Mouse (Mus musculus): ENCODE measurements around the gene Ap5s1.
"Not testable (repeated sequence)": the region's sequence is repeated elsewhere in the genome, so short reads cannot be mapped to it uniquely, and the experiment has no call there.

Gene Ap5s1

GRCm38 (mm10) chr2:131221853-131222515 is 15.1 kb downstream of the Ap5s1 start:
- no peak for DNase-seq (ENCODE audit: low spot score in 2 of 2)

GRCm38 (mm10) chr2:131222562-131222961 is 15.7 kb downstream of the Ap5s1 start:
- DNase-seq (ENCODE audit: low spot score in 2 of 2): no peak

GRCm38 (mm10) chr2:131223569-131223968 is 16.7 kb downstream of the Ap5s1 start:
- DNase-seq (ENCODE audit: low spot score in 2 of 2): no peak

GRCm38 (mm10) chr2:131225178-131225577 is 18.3 kb downstream of the Ap5s1 start:
- no peak for DNase-seq (ENCODE audit: low spot score in 2 of 2)

GRCm38 (mm10) chr2:131226669-131227068 is 19.8 kb downstream of the Ap5s1 start:
- not testable (repeated sequence) for DNase-seq (ENCODE audit: low spot score in 2 of 2)

- DNase-seq (ENCODE audit: low spot score in 2 of 2): no peak
These were observed 20.4 kb downstream of the Ap5s1 start for GRCm38 (mm10) chr2:131227243-131227642.

GRCm38 (mm10) chr2:131232558-131232957 is 25.7 kb downstream of the Ap5s1 start:
- DNase-seq (ENCODE audit: low spot score in 2 of 2): no peak

GRCm38 (mm10) chr2:131233307-131234126 is 26.6 kb downstream of the Ap5s1 start, which contains the start of gene Mavs:
Mavs (plus strand) TSS chr2:131234063.
- peak; percentile 82 to 94 for DNase-seq (ENCODE audit: low spot score in 2 of 2)

GRCm38 (mm10) chr2:131234127-131234650 is 27.3 kb downstream of the Ap5s1 start:
- DNase-seq (ENCODE audit: low spot score in 2 of 2): no peak

- DNase-seq (ENCODE audit: low spot score in 2 of 2): no peak
These were observed 28.2 kb downstream of the Ap5s1 start for GRCm38 (mm10) chr2:131234970-131235635.

- DNase-seq (ENCODE audit: low spot score in 2 of 2): no peak
These were observed 35.3 kb downstream of the Ap5s1 start for GRCm38 (mm10) chr2:131242180-131242579.

- no peak for DNase-seq (ENCODE audit: low spot score in 2 of 2)
These were observed 36.1 kb downstream of the Ap5s1 start for GRCm38 (mm10) chr2:131242929-131243328.

- peak in 1 of 2 experiments; percentile 11 for DNase-seq (ENCODE audit: low spot score in 2 of 2)
These were observed 46.9 kb downstream of the Ap5s1 start for GRCm38 (mm10) chr2:131253681-131254328.

GRCm38 (mm10) chr2:131254329-131254713 is 47.4 kb downstream of the Ap5s1 start:
- DNase-seq (ENCODE audit: low spot score in 2 of 2): no peak

- DNase-seq (ENCODE audit: low spot score in 2 of 2): no peak
These were observed 48.9 kb downstream of the Ap5s1 start for GRCm38 (mm10) chr2:131255738-131256137.

GRCm38 (mm10) chr2:131258693-131259092 is 51.8 kb downstream of the Ap5s1 start:
- DNase-seq (ENCODE audit: low spot score in 2 of 2): no peak

- peak in 1 of 2 experiments; percentile 4 for DNase-seq (ENCODE audit: low spot score in 2 of 2)
These were observed 53.8 kb downstream of the Ap5s1 start for GRCm38 (mm10) chr2:131260544-131261307.

- DNase-seq (ENCODE audit: low spot score in 2 of 2): no peak
These were observed 54.8 kb downstream of the Ap5s1 start for GRCm38 (mm10) chr2:131261481-131262212.

- DNase-seq (ENCODE audit: low spot score in 2 of 2): peak; percentile 96 to 98
These were observed 55.4 kb downstream of the Ap5s1 start, which contains the start of gene Pank2 for GRCm38 (mm10) chr2:131262213-131262672. Pank2 (plus strand) TSS chr2:131262495.
